Mouse (Mus musculus) kidney, adult 2 months (tissue): ENCODE data around the gene Lmna. TPM values are rescaled to one million over a fixed set of nuclear protein-coding genes. Genes with fewer than 3 reads are reported as not detected.

Source experiments
- DNase-seq: peaks from one replicate; pipeline ENCODE4 v3.0.0; 2021
- H3K27ac ChIP-seq: fragments of 200-500 bp; 2 replicates; pipeline ENCODE4 v1.5.1; 2012; ENCODE audit warnings: low read depth, low read length, control low read depth, inconsistent platforms; ENCODE audit not compliant: insufficient read depth
- H3K27me3 ChIP-seq: fragments of 200-500 bp; replicated peaks from 2 replicates; pipeline ENCODE4 v1.6.1; 2012; ENCODE audit warnings: mild to moderate bottlenecking, moderate library complexity, low read length, inconsistent platforms; ENCODE audit not compliant: control insufficient read depth, insufficient read depth
- H3K36me3 ChIP-seq: fragments of 200-500 bp; 2 replicates; pipeline ENCODE4 v1.6.1; 2012; ENCODE audit warnings: mild to moderate bottlenecking, moderate library complexity, low read length, inconsistent platforms; ENCODE audit not compliant: control insufficient read depth, insufficient read depth
- H3K4me1 ChIP-seq: fragments of 200-500 bp; 2 replicates; pipeline ENCODE4 v1.6.1; 2011; ENCODE audit warnings: low read length; ENCODE audit not compliant: control insufficient read depth, insufficient read depth
- H3K4me3 ChIP-seq: fragments of 200-500 bp; 2 replicates; pipeline ENCODE4 v1.5.1; 2011; ENCODE audit warnings: mild to moderate bottlenecking, low read depth, low read length, control low read depth; ENCODE audit not compliant: insufficient read depth
- CTCF ChIP-seq: fragments of 200-500 bp; conservative IDR thresholded peaks from 2 replicates; pipeline ENCODE4 v1.5.1; 2011; ENCODE audit warnings: low read depth, mild to moderate bottlenecking, control low read depth, low read length, moderate library complexity, mixed read lengths; ENCODE audit not compliant: insufficient read depth, insufficient read length
- POLR2A ChIP-seq: fragments of 200-500 bp; IDR thresholded peaks from one replicate; pipeline ENCODE4 v1.6.1; 2011; ENCODE audit warnings: low read depth, low read length, control low read depth
- WGBS: fragments of 180-500 bp; shearing (Covaris S2); methylation state at CpG from one replicate; pipeline ENCODE4 v1.1.7; 2018; 5-methylcytosine and 5-hydroxymethylcytosine counted together
- polyA plus RNA-seq: library from polyadenylated mRNA; depleted of rRNA; stranded (reverse); fragments of >200 nt; gene quantifications from 2 replicates; pipeline ENCODE4 v1.2.3, GENCODE M21; 2012

Gene Lmna
- polyA plus RNA-seq, 1 experiment: 55.2 TPM

DNA sequence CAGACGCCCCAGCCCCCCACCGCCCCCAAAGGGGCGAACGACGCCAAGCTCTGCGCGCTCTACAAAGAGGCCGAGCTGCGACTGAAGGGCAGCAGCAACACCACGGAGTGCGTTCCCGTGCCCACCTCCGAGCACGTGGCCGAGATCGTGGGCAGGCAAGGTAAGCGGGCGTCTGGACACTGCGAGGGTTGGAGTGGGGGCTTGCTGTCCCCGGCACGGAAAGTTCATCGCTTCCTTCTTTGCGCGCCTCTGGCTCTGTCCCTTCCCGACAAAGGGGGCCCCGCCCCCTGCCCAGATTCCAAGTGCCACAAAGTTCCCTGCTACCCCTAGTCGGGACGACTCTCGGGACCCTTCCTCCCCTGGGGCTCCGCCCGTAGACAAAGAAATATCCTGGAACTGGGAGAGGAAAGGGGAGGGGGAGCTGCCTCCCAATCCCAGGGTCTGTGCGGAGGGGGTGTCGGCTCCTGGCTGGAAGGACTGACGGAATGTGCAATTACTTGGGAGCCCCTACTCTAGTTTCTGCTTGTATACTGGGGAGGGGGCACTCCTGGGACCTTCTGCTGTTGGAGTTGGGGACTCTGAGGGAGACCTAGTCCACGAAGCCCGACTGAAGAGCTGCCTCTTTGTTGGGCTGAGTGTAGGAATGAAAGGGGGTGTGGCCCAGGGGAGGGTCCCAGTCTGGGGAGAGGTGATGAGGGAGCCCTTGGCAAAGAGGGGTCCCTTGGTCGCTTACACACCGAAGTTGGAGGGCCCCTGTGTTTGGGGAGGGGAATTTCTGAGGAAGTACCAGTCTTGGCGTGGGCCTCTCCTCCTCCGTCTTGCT lies 23.1 kb upstream of the Lmna start:
- 11% methylated on average over 39 of the region's 40 CpGs for WGBS
- peaks cover 17% of the 10 kb centered on the region; the same call in 1 of the 2 replicates for H3K4me1 ChIP-seq
- H3K27ac ChIP-seq: no peak overlapping the region
- peak overlapping the region; percentile 91; the same call in 1 of the 2 replicates for H3K4me3 ChIP-seq
- TF ChIP-seq POLR2A (no peak), CTCF (no peak)
- DNase-seq: no peak
- no peaks in the 10 kb centered on the region for H3K36me3 ChIP-seq
- H3K27me3 ChIP-seq: no peaks in the 10 kb centered on the region

DNA sequence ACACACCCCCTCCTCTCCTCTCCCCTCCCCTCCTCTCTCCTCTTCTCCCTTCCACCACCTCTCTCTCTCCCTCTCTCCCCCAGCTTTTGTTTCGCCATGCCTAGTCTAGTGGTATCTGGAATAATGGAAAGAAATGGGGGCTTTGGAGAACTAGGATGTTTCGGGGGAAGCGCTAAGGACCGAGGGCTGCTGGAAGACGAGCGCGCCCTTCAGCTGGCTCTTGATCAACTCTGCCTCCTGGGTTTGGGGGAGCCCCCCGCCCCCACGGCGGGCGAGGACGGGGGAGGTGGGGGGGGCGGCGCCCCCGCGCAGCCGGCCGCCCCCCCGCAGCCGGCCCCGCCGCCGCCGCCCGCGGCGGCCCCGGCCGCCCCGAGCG lies 22.5 kb upstream of the Lmna start, which contains the start of gene Mex3a:
Gene Mex3a, plus strand, starts transcription at position 97 of the 376 bp plus-strand sequence.
- Histone ChIP-seq H3K4me3 (peak within 1 kb of the TSS; percentile 91), H3K36me3 (no peaks in the 10 kb centered on the region), H3K27me3 (no peaks in the 10 kb centered on the region), H3K4me1 (peaks cover 17% of the 10 kb centered on the region; the same call in 1 of the 2 replicates), H3K27ac (peak within 1 kb of the TSS; percentile 71; the same call in 1 of the 2 replicates)
- TF ChIP-seq POLR2A (no peak), CTCF (no peak)
- DNase-seq: no peak
- WGBS: 1% methylated on average over 25 of the region's 31 CpGs

DNA sequence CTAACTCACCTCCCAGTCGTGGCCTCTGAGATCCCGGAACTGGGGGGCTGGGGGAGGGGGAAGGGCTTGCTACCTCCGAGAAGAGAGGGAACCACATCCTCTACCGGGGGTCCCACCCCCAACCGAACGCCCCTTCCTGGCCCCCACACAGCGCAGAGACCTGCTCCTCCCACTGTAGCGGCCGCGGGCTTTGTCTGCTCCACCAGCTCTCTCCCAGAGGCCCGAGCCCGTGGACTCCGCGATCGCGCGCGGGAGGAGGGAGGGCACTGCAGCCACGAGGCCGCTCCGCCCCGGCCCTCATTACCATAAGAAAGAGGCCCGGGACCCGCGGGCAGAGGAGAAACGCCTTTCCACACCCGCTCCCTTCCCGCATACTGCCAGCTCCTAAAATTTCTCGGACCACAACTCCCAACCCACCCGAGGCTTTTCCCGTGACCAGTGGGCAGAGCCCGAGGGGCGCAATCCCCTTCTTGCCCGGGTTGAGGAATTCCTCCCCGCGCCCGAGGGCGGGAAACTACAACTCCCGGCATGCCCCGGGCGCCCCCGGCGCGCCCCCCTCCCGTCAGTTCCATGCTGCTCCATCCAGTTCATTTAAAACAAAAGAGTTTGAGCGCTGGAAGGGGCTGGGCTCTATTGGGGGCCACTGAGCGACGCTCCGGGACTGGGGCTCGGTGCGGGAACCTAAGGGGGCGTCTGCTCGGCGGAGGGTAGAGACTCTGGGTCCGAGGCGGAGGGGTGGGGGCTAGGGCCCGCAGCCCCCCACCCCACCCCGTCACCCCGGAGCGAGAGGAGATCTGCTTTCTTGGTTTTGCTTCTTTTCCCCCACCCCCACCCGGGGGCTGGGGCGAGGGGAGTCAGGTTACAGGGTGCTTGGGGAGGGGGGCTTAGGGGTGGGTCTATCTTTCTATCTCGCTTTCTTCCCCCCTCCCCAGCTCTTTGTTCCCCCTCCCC lies 21.9 kb upstream of the Lmna start:
- peak; percentile 88 for DNase-seq
- Histone ChIP-seq H3K4me3 (peak overlapping the region; percentile 91), H3K27me3 (no peaks in the 10 kb centered on the region), H3K4me1 (peaks cover 17% of the 10 kb centered on the region; the same call in 1 of the 2 replicates), H3K36me3 (no peaks in the 10 kb centered on the region), H3K27ac (peak overlapping the region; percentile 71; the same call in 1 of the 2 replicates)
- WGBS: 1% methylated on average over 59 of the region's 63 CpGs
- no peak for TF ChIP-seq CTCF
- TF ChIP-seq POLR2A: no peak

DNA sequence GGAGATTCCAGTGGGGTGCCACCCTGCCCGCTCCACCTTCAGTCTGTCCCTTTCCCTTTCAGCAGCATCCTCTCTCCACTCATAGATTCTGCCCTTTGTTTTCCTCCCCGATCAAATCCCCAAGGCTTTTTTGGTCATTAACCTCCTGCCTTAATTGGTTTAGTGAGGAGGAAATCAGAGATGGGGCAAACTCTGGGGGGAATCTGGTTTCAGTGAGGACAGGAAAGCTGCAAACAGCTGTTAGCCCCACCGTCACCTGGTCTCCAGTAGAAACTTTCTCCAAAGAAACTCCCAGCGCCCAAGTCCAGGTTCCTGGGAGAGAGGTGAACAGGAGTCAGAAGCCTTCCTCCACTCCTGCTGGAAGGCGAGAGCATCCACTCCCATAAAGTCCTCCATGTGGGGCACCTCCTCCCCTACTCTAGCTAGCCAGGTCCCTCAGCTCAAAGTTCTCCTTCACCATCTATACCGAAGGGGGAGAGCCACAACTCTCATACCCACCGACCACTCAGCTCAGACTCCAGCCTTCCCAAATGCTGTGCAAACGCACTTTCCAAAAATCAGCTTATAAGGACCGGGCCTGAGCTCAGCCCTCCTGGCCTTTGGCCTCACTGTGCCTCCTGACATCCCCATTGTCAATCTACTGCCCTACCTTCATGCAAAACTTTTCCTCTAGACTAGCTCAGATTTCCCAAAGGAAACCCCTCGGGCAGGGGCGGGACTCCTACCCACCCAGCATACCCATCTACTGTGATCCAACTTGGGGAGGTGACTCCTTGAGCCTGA lies 20.5 kb upstream of the Lmna start:
- TF ChIP-seq POLR2A (no peak), CTCF (no peak)
- H3K4me1 ChIP-seq: 0 out of 2 replicates have a peak, but pooled peaks cover 8% of the 10 kb centered on the region
- 52% methylated on average over 11 of the region's 11 CpGs for WGBS
- H3K36me3 ChIP-seq: no peaks in the 10 kb centered on the region
- no peak overlapping the region; the same call in 1 of the 2 replicates for H3K27ac ChIP-seq
- no peaks in the 10 kb centered on the region for H3K27me3 ChIP-seq
- H3K4me3 ChIP-seq: no peak overlapping the region
- DNase-seq: no peak

DNA sequence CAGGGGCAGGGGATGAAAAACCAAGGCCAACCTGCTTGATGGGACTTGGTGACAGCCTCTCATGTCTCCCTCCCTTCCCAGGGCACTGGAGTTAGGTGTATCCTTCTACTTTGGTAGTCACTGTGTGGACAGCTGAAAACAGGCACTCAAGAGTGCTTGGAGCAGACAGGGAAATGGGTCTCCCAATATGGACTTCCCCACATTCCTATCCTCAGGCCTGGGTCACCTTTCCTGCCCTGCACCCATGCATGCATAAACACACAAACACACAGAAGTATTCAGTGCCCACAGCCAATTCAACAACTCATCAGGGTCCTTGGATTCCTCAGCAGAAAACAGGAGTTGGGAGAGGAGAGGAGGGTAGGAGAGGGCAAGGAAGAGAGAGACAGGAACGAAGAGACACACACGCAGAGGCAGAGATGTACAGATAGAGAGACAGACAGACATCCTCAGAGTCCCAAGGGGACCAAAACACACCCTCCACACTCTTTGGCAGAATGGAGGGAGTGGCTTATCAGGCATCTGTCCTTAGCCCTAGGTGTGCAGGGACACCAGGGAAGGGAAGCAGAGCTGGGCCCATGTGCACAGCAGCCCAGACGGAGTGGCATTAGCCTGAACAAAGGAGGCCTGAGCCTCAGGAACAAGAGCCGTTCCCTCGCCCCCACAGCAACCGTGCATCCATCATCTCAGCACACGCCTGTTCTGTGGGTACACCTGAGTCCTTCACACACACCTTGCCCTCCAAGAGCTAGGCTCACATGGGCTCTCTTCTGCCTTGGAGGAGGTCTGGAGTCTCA lies 19.6 kb upstream of the Lmna start:
- H3K4me3 ChIP-seq: no peak overlapping the region
- no peaks in the 10 kb centered on the region for H3K36me3 ChIP-seq
- peak; percentile 31 for DNase-seq
- no peak for TF ChIP-seq POLR2A
- no peak for TF ChIP-seq CTCF
- peak overlapping the region; percentile 6 for H3K27ac ChIP-seq
- WGBS: 73% methylated on average over 7 of the region's 7 CpGs
- H3K4me1 ChIP-seq: 0 out of 2 replicates have a peak, but pooled peaks cover 7% of the 10 kb centered on the region
- H3K27me3 ChIP-seq: no peaks in the 10 kb centered on the region

DNA sequence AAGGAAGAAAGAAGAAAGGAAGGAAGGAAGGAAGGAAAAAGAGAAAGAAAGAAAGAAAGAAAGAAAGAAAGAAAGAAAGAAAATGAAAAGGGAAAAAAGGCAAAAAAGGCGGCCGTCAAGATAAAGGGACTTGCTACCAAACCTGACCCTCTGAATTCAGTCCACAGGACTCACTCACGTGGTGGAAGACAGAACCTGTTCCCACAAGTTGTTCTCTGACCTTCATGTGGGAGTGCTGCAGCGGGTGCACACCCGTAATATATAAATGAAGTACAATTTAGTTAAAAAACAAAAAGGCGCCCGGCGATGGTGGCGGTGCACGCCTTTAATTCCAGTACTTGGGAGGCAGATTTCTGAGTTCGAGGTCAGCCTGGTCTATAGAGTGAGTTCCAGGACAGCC lies 18.9 kb upstream of the Lmna start:
- Histone ChIP-seq H3K27me3 (no peaks in the 10 kb centered on the region), H3K27ac (no peak overlapping the region), H3K36me3 (no peaks in the 10 kb centered on the region), H3K4me1 (0 out of 2 replicates have a peak, but pooled peaks cover 7% of the 10 kb centered on the region), H3K4me3 (no peak overlapping the region)
- TF ChIP-seq POLR2A: no peak
- DNase-seq: peak; percentile 46
- 64% methylated on average over 11 of the region's 11 CpGs for WGBS
